Mouse (Mus musculus): ENCODE results near the gene Dhh.

Dhh gene

GRCm38 (mm10) chr15:98916016-98916415 is 17.7 kb upstream of the Dhh start:
- DNase-seq (ENCODE audit: low read depth, low spot score): no peak

GRCm38 (mm10) chr15:98914903-98915302 is 16.6 kb upstream of the Dhh start:
- DNase-seq (ENCODE audit: low read depth, low spot score): no peak

- DNase-seq (ENCODE audit: low read depth, low spot score): peak; percentile 51
Measured at GRCm38 (mm10) chr15:98904692-98905091, 6.4 kb upstream of the Dhh start.

- no peak for DNase-seq (ENCODE audit: low read depth, low spot score)
Measured at GRCm38 (mm10) chr15:98902600-98902999, 4.3 kb upstream of the Dhh start.

- no peak for DNase-seq (ENCODE audit: low read depth, low spot score)
Measured at GRCm38 (mm10) chr15:98901530-98901929, 3.2 kb upstream of the Dhh start.

- DNase-seq (ENCODE audit: low read depth, low spot score): no peak
Measured at GRCm38 (mm10) chr15:98897495-98897894, 845 bp downstream of the Dhh start.

- no peak for DNase-seq (ENCODE audit: low read depth, low spot score)
Measured at GRCm38 (mm10) chr15:98895635-98896589, 2.4 kb downstream of the Dhh start.

GRCm38 (mm10) chr15:98894746-98895634 is 3.4 kb downstream of the Dhh start:
- no peak for DNase-seq (ENCODE audit: low read depth, low spot score)

GRCm38 (mm10) chr15:98893940-98894745 is 4.2 kb downstream of the Dhh start, which contains the start of gene Rhebl1:
Gene Rhebl1 (minus strand): TSS chr15:98894540.
- peak; percentile 68 for DNase-seq (ENCODE audit: low read depth, low spot score)

- DNase-seq (ENCODE audit: low read depth, low spot score): no peak
Measured at GRCm38 (mm10) chr15:98893036-98893435, 5.3 kb downstream of the Dhh start.

- peak; percentile 96 for DNase-seq (ENCODE audit: low read depth, low spot score)
Measured at GRCm38 (mm10) chr15:98891907-98892606, 6.3 kb downstream of the Dhh start.

GRCm38 (mm10) chr15:98891198-98891742 is 7.1 kb downstream of the Dhh start:
- DNase-seq (ENCODE audit: low read depth, low spot score): peak; percentile 28

GRCm38 (mm10) chr15:98887526-98887925 is 10.8 kb downstream of the Dhh start:
- DNase-seq (ENCODE audit: low read depth, low spot score): no peak

- DNase-seq (ENCODE audit: low read depth, low spot score): no peak
Measured at GRCm38 (mm10) chr15:98886667-98887387, 11.5 kb downstream of the Dhh start.

GRCm38 (mm10) chr15:98884106-98884505 is 14.2 kb downstream of the Dhh start:
- DNase-seq (ENCODE audit: low read depth, low spot score): no peak

GRCm38 (mm10) chr15:98883661-98884060 is 14.7 kb downstream of the Dhh start:
- DNase-seq (ENCODE audit: low read depth, low spot score): no peak

- DNase-seq (ENCODE audit: low read depth, low spot score): no peak
Measured at GRCm38 (mm10) chr15:98881656-98882008, 16.7 kb downstream of the Dhh start.

GRCm38 (mm10) chr15:98880978-98881655 is 17.2 kb downstream of the Dhh start:
- peak; percentile 98 for DNase-seq (ENCODE audit: low read depth, low spot score)

GRCm38 (mm10) chr15:98877331-98877730 is 21.0 kb downstream of the Dhh start:
- DNase-seq (ENCODE audit: low read depth, low spot score): peak; percentile 90

Data from brain, adult 2 months (tissue).